Mouse (Mus musculus) stomach, postnatal 0 days (tissue): ENCODE data around the gene Chmp4b. TPM values are rescaled to one million over a fixed set of nuclear protein-coding genes. Genes with fewer than 3 reads are reported as not detected.

ENCODE experiments used
- ATAC-seq: fragments of 200-750 bp; cut with Nextera tagmentation; 2 replicates; pipeline ENCODE4 v1.8.0; 2017; ENCODE audit not compliant: low FRiP score, low TSS enrichment
- DNase-seq: peaks from one replicate; pipeline ENCODE4 v3.0.0-alpha.2; 2016; ENCODE audit warnings: low spot score
- H3K27ac ChIP-seq: fragments of 300-500 bp; sonication (generic); replicated peaks from 2 replicates; pipeline ENCODE4 v1.5.1; 2014; ENCODE audit warnings: mild to moderate bottlenecking, control low read depth
- H3K27me3 ChIP-seq: fragments of 300-500 bp; sonication (generic); 2 replicates; pipeline ENCODE4 v1.6.1; 2014; ENCODE audit warnings: low read length; ENCODE audit not compliant: control insufficient read depth, insufficient read depth
- H3K36me3 ChIP-seq: fragments of 300-500 bp; sonication (generic); 2 replicates; pipeline ENCODE4 v1.6.1; 2014; ENCODE audit warnings: low read length, mixed read lengths; ENCODE audit not compliant: control insufficient read depth, insufficient read depth
- H3K4me1 ChIP-seq: fragments of 300-500 bp; sonication (generic); replicated peaks from 2 replicates; pipeline ENCODE4 v1.6.1; 2014; ENCODE audit warnings: antibody characterized with exemption; ENCODE audit not compliant: control insufficient read depth, insufficient read depth
- H3K4me2 ChIP-seq: fragments of 300-500 bp; sonication (generic); replicated peaks from 2 replicates; pipeline ENCODE4 v1.6.1; 2014; ENCODE audit warnings: low read depth, mild to moderate bottlenecking, control low read depth, moderate library complexity
- H3K4me3 ChIP-seq: fragments of 300-500 bp; sonication (generic); 2 replicates; pipeline ENCODE4 v1.5.1; 2014; ENCODE audit warnings: low read depth, low read length, control low read depth
- H3K9ac ChIP-seq: fragments of 300-500 bp; sonication (generic); 2 replicates; pipeline ENCODE4 v1.6.1; 2014; ENCODE audit warnings: mild to moderate bottlenecking, low read length, control low read depth, mixed read lengths
- H3K9me3 ChIP-seq: fragments of 300-500 bp; sonication (generic); 2 replicates; pipeline ENCODE4 v1.6.1; 2016; ENCODE audit warnings: low read length; ENCODE audit not compliant: control insufficient read depth
- CTCF ChIP-seq: IDR thresholded peaks from 2 replicates; pipeline ENCODE4 v1.5.1; 2016; ENCODE audit warnings: antibody characterized with exemption, low read depth, mild to moderate bottlenecking, moderate library complexity
- EP300 ChIP-seq: optimal IDR thresholded peaks from 2 replicates; pipeline ENCODE3; 2016; ENCODE audit warnings: antibody characterized with exemption
- WGBS: fragments of 180-500 bp; shearing (Covaris S2); extraction: QIAGEN DNeasy Blood & Tissue Kit; methylation state at CpG from one replicate; pipeline ENCODE4 v1.1.7; 2014; 5-methylcytosine and 5-hydroxymethylcytosine counted together
- polyA plus RNA-seq: library from polyadenylated mRNA; unstranded; fragments of >200 nt; fragmentation: Nextera tagmentation; extraction: Ambion mirVana; gene quantifications from 2 replicates; pipeline ENCODE4 v1.2.1, GENCODE M21; 2015

Gene Chmp4b
- polyA plus RNA-seq, result 37.3 and 42.7 TPM in 2 replicates

DNA sequence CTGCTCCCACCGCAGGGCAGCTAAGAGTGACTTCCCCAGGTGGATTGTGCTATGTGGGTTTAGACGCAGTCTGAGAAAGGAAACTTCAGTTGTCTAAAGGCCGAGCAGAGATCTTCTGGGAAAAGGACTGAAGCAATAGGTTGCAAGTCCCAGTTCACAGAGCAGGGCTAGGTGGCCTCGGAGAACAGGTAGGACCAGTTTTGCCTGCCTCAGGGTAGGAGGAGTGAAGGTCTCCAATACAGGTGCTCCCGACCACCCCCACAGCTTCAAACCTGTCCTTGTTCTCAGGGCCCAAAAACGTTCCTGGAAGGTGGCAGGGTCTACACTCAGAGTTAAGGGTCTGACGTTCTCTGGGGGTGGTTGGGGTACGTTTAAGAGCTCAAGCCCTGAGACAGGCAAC is at the start of gene Chmp4b:
Chmp4b (plus strand) TSS at position 343 of the 400 bp plus-strand sequence.
- H3K4me3 ChIP-seq, result no peak within 1 kb of the TSS
- H3K9ac ChIP-seq, result no peak within 1 kb of the TSS
- WGBS, result 36% methylated on average over 8 of the region's 8 CpGs
- TF ChIP-seq CTCF (no peak), EP300 (no peak)
- H3K27ac ChIP-seq, result peak within 1 kb of the TSS; percentile 74
- DNase-seq (peak; percentile 80), ATAC-seq (peak; percentile 63)
- 0 out of 2 replicates have a peak, but pooled peaks cover 2% of the 10 kb centered on the region for H3K4me1 ChIP-seq
- H3K36me3 ChIP-seq, result no peaks in the 10 kb centered on the region
- no peaks in the 10 kb centered on the region for H3K27me3 ChIP-seq
- no peak within 1 kb of the TSS for H3K4me2 ChIP-seq
- H3K9me3 ChIP-seq, result no peaks in the 10 kb centered on the region

DNA sequence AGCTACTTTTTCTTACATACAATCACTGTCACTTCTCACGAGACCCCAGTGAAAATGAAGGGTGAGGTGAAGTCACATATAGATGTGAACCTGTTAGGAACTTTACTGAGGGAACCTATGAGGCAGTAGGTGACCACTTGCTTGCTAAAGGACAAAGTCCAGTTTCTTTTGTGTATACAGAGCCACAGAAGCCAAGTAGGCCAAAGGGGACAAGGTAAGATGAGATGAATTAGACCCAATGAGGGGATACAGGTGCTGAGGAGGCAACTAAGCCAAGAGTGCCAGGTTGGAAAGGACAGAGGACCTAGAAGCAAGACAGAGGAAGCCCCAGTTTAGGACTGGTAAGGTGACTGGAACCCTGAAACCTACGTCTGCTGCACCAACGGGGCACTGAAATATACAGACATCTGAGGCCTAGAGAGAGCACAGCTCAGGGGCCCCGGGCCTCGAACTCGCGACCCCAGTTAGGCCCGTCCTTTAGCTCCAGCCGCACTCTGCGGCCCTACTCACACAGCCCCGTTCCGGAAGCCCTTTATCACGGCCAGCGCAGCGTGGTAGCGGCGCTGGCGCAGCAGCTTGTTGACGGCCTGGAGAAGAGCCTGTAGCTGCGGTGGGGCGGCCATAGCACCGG is 48.4 kb upstream of the Chmp4b start:
- H3K4me3 ChIP-seq, result peak overlapping the region; percentile 86
- peak overlapping the region; percentile 96 for H3K9ac ChIP-seq
- H3K9me3 ChIP-seq, result no peaks in the 10 kb centered on the region
- no peak for TF ChIP-seq EP300
- TF ChIP-seq CTCF, result no peak
- WGBS, result 13% methylated on average over 22 of the region's 22 CpGs
- H3K4me1 ChIP-seq, result no peaks in the 10 kb centered on the region; the same call in 1 of the 2 replicates
- no peaks in the 10 kb centered on the region for H3K36me3 ChIP-seq
- ATAC-seq, result peak; percentile 66
- H3K27ac ChIP-seq, result peak overlapping the region; percentile 93
- H3K4me2 ChIP-seq, result peak overlapping the region; percentile 85
- peak; percentile 67 for DNase-seq
- no peaks in the 10 kb centered on the region for H3K27me3 ChIP-seq

DNA sequence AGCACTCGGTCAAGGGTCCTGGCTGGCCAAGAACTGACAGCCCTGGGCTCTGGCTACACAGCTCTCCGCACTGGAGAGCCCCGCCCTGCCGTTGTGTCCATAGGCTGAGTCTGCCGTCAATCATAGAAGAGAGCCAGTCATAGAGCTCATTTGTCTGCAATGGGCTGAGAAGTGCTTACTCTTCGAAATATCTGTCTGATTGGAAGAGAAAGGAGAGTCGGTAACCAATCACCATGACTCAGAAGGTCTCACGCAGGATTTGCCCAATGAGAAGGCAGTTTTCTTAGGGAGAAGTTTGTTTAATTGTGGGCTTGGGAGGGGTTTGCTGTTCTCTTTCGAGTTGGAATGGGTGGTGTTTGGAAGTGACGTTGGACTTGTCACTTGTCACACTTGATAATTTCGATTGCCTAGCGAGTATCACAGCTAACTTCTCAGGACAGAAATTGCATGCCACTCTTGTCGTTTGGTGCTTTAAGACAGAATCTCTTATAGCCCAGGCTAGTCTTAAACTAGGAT is 47.8 kb upstream of the Chmp4b start, which contains the start of gene Pxmp4:
Pxmp4 (minus strand) TSS at position 71 of the 516 bp plus-strand sequence.
- DNase-seq, result peak; percentile 97
- Histone ChIP-seq H3K4me2 (peak within 1 kb of the TSS; percentile 85), H3K9ac (peak within 1 kb of the TSS; percentile 96), H3K36me3 (no peaks in the 10 kb centered on the region), H3K9me3 (no peaks in the 10 kb centered on the region), H3K4me1 (no peaks in the 10 kb centered on the region; the same call in 1 of the 2 replicates), H3K27ac (peak within 1 kb of the TSS; percentile 93), H3K27me3 (no peaks in the 10 kb centered on the region), H3K4me3 (peak within 1 kb of the TSS; percentile 86)
- ATAC-seq, result peak; percentile 100
- under 1% methylated on average over 13 of the region's 13 CpGs for WGBS
- TF ChIP-seq EP300 (no peak), CTCF (no peak)

DNA sequence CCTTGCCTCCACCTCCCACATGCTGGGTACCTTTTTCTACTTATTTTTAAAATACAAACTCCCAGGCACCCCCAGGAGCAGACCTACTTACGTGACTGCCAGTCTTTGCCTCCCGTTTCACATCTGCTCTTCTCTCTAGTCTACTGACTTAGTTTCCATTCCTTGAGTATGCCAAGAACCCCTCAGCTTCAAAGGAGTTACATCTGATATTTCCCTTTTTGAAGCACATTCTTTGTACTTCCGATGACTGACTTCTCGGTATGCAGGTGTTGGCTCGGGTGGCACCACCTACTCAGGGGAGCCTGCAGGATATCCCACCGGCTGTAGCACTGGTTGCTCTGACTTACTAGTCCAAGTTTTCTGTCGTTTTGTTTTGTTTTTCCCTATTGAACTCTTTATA is 47.3 kb upstream of the Chmp4b start:
- WGBS, result 23% methylated on average over 7 of the region's 7 CpGs
- ATAC-seq, result no peak

DNA sequence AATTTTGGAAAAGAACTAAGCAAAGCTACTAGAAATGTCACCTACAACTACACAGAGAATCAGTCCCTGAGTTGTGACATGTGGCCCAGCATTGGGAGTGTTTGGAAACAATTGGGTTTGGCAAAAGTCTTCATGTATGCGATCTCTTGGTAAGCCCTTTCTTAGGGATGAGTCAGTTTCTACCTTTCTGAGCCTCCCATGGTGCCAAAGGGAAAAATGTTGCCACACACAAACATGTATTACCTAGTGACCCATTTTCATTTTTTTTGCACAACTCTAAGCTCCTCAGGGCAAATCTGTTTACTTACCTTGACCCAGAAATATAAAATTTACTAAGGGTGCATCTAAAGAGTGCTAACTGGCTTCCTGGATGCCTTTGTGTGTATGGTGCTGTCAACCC is 44.5 kb upstream of the Chmp4b start:
- no peaks in the 10 kb centered on the region for H3K36me3 ChIP-seq
- no peak overlapping the region for H3K4me2 ChIP-seq
- no peaks in the 10 kb centered on the region for H3K27me3 ChIP-seq
- no peak for TF ChIP-seq EP300
- no peak for TF ChIP-seq CTCF
- H3K9ac ChIP-seq, result no peak overlapping the region
- H3K27ac ChIP-seq, result no peak overlapping the region
- no peaks in the 10 kb centered on the region for H3K9me3 ChIP-seq
- no peak overlapping the region for H3K4me3 ChIP-seq
- no peaks in the 10 kb centered on the region; the same call in 1 of the 2 replicates for H3K4me1 ChIP-seq
- ATAC-seq (no peak), DNase-seq (no peak)
- WGBS, result 63% methylated on average over 1 of the region's 1 CpGs

More for the DNA sequence above, 47.3 kb upstream of the Chmp4b start:
- TF ChIP-seq EP300 (no peak), CTCF (no peak)
- H3K27ac ChIP-seq, result peak overlapping the region; percentile 50; the same call in 1 of the 2 replicates
- peak overlapping the region; percentile 54 for H3K4me2 ChIP-seq
- H3K4me1 ChIP-seq, result no peaks in the 10 kb centered on the region; the same call in 1 of the 2 replicates
- no peaks in the 10 kb centered on the region for H3K36me3 ChIP-seq
- no peaks in the 10 kb centered on the region for H3K27me3 ChIP-seq
- no peaks in the 10 kb centered on the region for H3K9me3 ChIP-seq
- H3K4me3 ChIP-seq, result peak overlapping the region; percentile 86
- no peak for DNase-seq
- H3K9ac ChIP-seq, result no peak overlapping the region
